Mouse (Mus musculus): Measurements from ENCODE around the gene Mex3d. TPM values are rescaled to one million over a fixed set of nuclear protein-coding genes. Genes with fewer than 3 reads are reported as not detected.
A peak's percentile ranks its signal among the peaks of the same experiment; 100 is the strongest.
"Not testable (repeated sequence)": the region's sequence is repeated elsewhere in the genome, so short reads cannot be mapped to it uniquely, and the experiment has no call there.

Mex3d gene
- total RNA-seq, 4 experiments from 2014 or later, result 17.0 to 19.6 (median 18.3) TPM

GRCm38 (mm10) chr10:80356737-80357136 lies 30.7 kb downstream of the Mex3d start:
- no peak for DNase-seq (ENCODE audit: low spot score in 2 of 2)

- DNase-seq (ENCODE audit: low spot score in 2 of 2), result no peak
Measured at GRCm38 (mm10) chr10:80356001-80356682, 31.3 kb downstream of the Mex3d start, which contains the start of gene Plk5. Plk5 (plus strand) TSS chr10:80356459.

GRCm38 (mm10) chr10:80355431-80355830 lies 32.0 kb downstream of the Mex3d start:
- no peak for DNase-seq (ENCODE audit: low spot score in 2 of 2)

GRCm38 (mm10) chr10:80352727-80353126 lies 34.7 kb downstream of the Mex3d start:
- no peak for DNase-seq (ENCODE audit: low spot score in 2 of 2)

GRCm38 (mm10) chr10:80351896-80352295 lies 35.6 kb downstream of the Mex3d start:
- no peak for DNase-seq (ENCODE audit: low spot score in 2 of 2)

- DNase-seq (ENCODE audit: low spot score in 2 of 2), result peak in 1 of 2 experiments; percentile 85
Measured at GRCm38 (mm10) chr10:80350292-80350691, 37.2 kb downstream of the Mex3d start.

GRCm38 (mm10) chr10:80348981-80349380 lies 38.5 kb downstream of the Mex3d start:
- no peak for DNase-seq (ENCODE audit: low spot score in 2 of 2)

- no peak for DNase-seq (ENCODE audit: low spot score in 2 of 2)
Measured at GRCm38 (mm10) chr10:80348244-80348781, 39.1 kb downstream of the Mex3d start, which contains the start of gene Adamtsl5. Adamtsl5 (minus strand) TSS chr10:80348412.

GRCm38 (mm10) chr10:80347514-80347967 lies 39.9 kb downstream of the Mex3d start:
- no peak for DNase-seq (ENCODE audit: low spot score in 2 of 2)

- not testable (repeated sequence) for DNase-seq (ENCODE audit: low spot score in 2 of 2)
Measured at GRCm38 (mm10) chr10:80345929-80346328, 41.5 kb downstream of the Mex3d start.

- no peak for DNase-seq (ENCODE audit: low spot score in 2 of 2)
Measured at GRCm38 (mm10) chr10:80345122-80345521, 42.3 kb downstream of the Mex3d start.

GRCm38 (mm10) chr10:80344131-80344661 lies 43.3 kb downstream of the Mex3d start:
- DNase-seq (ENCODE audit: low spot score in 2 of 2), result no peak

GRCm38 (mm10) chr10:80343425-80343895 lies 44.0 kb downstream of the Mex3d start:
- no peak for DNase-seq (ENCODE audit: low spot score in 2 of 2)

- DNase-seq (ENCODE audit: low spot score in 2 of 2), result no peak
Measured at GRCm38 (mm10) chr10:80342749-80343424, 44.6 kb downstream of the Mex3d start.

- DNase-seq (ENCODE audit: low spot score in 2 of 2), result no peak
Measured at GRCm38 (mm10) chr10:80342305-80342748, 45.1 kb downstream of the Mex3d start.

GRCm38 (mm10) chr10:80341491-80342304 lies 45.8 kb downstream of the Mex3d start:
- DNase-seq (ENCODE audit: low spot score in 2 of 2), result no peak

- no peak for DNase-seq (ENCODE audit: low spot score in 2 of 2)
Measured at GRCm38 (mm10) chr10:80341026-80341425, 46.4 kb downstream of the Mex3d start.

- peak in 1 of 2 experiments; percentile 88 for DNase-seq (ENCODE audit: low spot score in 2 of 2)
Measured at GRCm38 (mm10) chr10:80339941-80340750, 47.3 kb downstream of the Mex3d start.

- no peak for DNase-seq (ENCODE audit: low spot score in 2 of 2)
Measured at GRCm38 (mm10) chr10:80336263-80336662, 51.2 kb downstream of the Mex3d start.

GRCm38 (mm10) chr10:80332525-80332989 lies 54.9 kb downstream of the Mex3d start:
- no peak for DNase-seq (ENCODE audit: low spot score in 2 of 2)
